Mouse (Mus musculus): ENCODE data around the gene Slc25a24.

GRCm38 (mm10) chr3:109122641-109123530 lies at the start of gene Slc25a24:
- TF ChIP-seq CTCF (IDR thresholded peaks at IDR 0.05; ENCODE audit: low read depth) (no peak; the same call in 1 of the 2 replicates), EP300 (optimal IDR thresholded peaks at IDR 0.05) (no peak)

All from stomach, postnatal 0 days (tissue).